Mouse (Mus musculus): ENCODE results near the gene Ctu2. TPM values are rescaled to one million over a fixed set of nuclear protein-coding genes. Genes with fewer than 3 reads are reported as not detected.

Ctu2 gene
- polyA plus RNA-seq (2015; fragmentation: Nextera tagmentation; extraction: Ambion mirVana), result 20.0 and 26.5 TPM in 2 replicates

GRCm38 (mm10) chr8:122475580-122476320 lies at the start of gene Ctu2, which contains the start of gene Rnf166:
TSS of gene Ctu2 (plus strand) at chr8:122476143.
TSS of gene Rnf166 (minus strand) at chr8:122476064.

DNA sequence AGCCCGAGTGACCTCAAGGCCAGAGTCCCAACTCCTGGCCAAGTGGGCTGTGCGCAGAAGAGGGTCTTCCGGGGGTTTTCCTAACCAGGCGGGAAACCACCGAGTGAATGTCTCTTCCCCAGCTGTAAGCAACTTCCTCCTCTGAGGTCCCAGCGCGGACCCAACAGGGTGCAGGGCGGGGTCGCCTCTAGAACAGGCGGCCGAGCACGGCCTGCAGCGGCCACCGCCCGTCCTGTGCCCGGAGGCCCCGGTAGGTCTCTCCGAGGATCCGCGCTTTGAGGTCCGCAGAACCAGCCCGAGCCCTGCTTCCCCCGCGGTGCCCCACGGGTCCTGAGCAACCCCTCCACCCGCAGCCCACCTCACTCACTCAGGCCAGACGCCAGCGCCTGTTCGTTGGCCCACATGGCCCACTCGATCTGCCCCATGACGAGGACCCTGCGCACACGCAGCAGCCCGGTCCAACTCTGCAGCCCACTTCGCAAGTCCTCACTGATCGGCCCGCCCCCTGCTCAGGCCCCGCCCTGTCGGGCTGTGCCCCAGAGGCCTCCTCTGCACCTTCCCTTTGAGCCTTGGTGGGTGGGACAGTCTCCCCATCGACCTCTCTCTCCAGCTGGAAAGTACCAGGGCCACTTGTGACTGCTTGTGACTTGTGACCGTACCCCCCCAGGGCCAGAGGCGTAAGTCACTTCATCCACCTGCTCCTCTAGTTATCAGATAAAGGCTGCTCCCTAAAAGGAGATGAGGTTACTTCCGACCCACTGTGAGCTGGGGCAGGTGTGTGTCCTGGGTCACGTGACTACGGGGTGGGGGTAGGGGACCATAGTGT lies 43.3 kb upstream of the Ctu2 start, which contains the start of gene Cyba:
Cyba (minus strand) TSS at position 488 of the 826 bp plus-strand sequence.

DNA sequence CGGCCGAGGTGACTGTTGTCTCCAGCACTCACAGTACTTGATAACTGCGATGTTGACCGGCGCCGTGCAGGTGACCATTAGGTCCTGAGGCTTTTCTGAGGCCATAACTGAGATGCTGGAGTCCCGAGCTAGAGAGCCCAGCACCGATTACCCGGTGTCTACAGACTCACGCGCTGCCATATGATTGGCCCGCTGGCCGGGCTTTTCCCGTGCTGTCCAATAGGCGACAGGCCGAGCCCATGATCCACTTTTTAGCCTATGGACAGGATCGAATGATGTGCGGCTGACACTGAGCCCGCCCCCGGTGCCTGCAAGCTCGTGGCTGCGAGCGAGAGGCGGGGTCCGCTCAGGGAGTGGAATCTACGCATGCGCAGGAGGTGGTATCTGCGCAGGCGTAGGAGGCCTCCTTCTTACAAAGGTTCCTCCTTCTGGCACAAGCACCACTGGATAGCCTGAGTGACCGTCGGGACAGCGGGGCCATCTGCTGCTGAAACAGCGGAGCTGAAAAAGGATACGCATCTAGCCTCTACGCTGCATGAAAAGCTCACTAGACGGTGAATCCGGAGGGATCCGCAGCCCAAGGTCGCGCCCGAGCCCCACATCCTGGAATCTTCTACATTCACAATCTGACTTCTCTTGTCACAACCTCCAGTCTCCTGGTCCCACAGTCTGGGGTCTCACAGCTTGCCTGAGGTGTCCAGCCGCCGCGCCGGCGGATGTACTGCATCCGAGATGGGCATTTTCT lies 32.5 kb upstream of the Ctu2 start, which contains the start of gene Mvd:
Mvd (minus strand) TSS at position 161 of the 745 bp plus-strand sequence.

DNA sequence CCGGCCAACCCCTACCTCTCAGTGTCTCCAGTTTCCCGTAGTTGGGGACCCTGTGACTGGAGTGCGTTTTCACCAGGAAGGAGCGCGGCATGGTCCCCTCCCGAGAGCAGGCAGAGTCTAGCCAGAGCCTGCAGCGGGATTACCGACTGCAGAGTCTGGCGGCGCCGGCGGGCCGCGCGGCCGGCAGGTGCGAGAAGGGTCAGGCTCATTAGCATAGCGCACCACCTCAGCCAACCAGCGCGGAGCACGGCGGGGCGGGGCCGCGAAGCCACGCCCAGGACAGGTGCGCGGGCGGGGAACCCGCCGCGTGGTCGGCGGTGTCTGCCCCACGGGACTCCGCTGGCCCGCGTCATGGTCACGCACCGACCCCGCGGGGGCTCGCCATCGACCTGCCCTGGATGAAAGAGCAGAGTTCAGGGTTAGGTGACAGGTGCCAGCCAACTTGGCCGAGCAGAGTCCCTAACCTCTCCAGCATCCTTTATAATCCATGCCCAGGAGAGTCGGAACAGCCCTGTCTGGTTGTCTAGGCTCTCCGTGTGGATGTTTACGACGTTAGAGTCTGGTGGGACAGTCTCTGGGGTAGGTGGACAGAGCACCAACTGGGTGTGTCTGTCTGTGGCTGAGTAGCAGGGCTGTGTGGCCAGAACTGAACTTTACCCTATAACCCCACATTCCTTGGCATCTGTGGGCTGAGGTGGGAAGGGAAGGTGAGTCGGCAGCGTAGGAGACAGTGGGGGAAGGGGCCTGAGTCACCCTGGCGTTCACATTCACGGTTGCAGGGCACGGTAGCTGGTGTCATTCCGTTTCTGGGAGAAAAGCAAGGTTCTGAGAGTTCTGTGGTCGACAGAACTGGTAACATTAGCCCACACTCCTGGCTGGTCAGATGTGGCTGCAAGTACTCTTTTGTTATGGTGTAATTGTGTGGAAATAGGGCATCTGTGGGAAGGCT lies 15.1 kb upstream of the Ctu2 start, which contains the start of gene Snai3:
Snai3 (minus strand) TSS at position 210 of the 949 bp plus-strand sequence.

Other genes with a start within 250 kb of the Ctu2 start
- gene Zfpm1, start 194.0 kb upstream of the Ctu2 start, polyA plus RNA-seq (2015; fragmentation: Nextera tagmentation; extraction: Ambion mirVana), result 15.4 and 15.7 TPM in 2 replicates
- gene Trhr2, start 115.4 kb upstream of the Ctu2 start, polyA plus RNA-seq (2015; fragmentation: Nextera tagmentation; extraction: Ambion mirVana), result not detected in 2 replicates
- gene Zc3h18, start 99.5 kb upstream of the Ctu2 start, polyA plus RNA-seq (2015; fragmentation: Nextera tagmentation; extraction: Ambion mirVana), result 23.8 and 23.9 TPM in 2 replicates
- not detected in 2 replicates for gene Il17c, start 54.1 kb upstream of the Ctu2 start, polyA plus RNA-seq (2015; fragmentation: Nextera tagmentation; extraction: Ambion mirVana)
- 305 and 420 TPM in 2 replicates for gene Cyba, start 43.2 kb upstream of the Ctu2 start, polyA plus RNA-seq (2015; fragmentation: Nextera tagmentation; extraction: Ambion mirVana)
- 4.5 and 5.4 TPM in 2 replicates for gene Mvd, start 32.7 kb upstream of the Ctu2 start, polyA plus RNA-seq (2015; fragmentation: Nextera tagmentation; extraction: Ambion mirVana)
- gene Snai3, start 15.4 kb upstream of the Ctu2 start, polyA plus RNA-seq (2015; fragmentation: Nextera tagmentation; extraction: Ambion mirVana), result 0.18 and 0.22 TPM in 2 replicates
- gene Rnf166, start 79 bp upstream of the Ctu2 start, polyA plus RNA-seq (2015; fragmentation: Nextera tagmentation; extraction: Ambion mirVana), result 26.7 and 35.5 TPM in 2 replicates
- gene Piezo1, start 75.2 kb downstream of the Ctu2 start, polyA plus RNA-seq (2015; fragmentation: Nextera tagmentation; extraction: Ambion mirVana), result 18.7 and 19.2 TPM in 2 replicates
- 60.0 and 74.7 TPM in 2 replicates for gene Cdt1, start 91.9 kb downstream of the Ctu2 start, polyA plus RNA-seq (2015; fragmentation: Nextera tagmentation; extraction: Ambion mirVana)
- 244 and 262 TPM in 2 replicates for gene Aprt, start 100.8 kb downstream of the Ctu2 start, polyA plus RNA-seq (2015; fragmentation: Nextera tagmentation; extraction: Ambion mirVana)
- 7.5 and 10.0 TPM in 2 replicates for gene Galns, start 135.3 kb downstream of the Ctu2 start, polyA plus RNA-seq (2015; fragmentation: Nextera tagmentation; extraction: Ambion mirVana)
- gene Trappc2l, start 135.5 kb downstream of the Ctu2 start, polyA plus RNA-seq (2015; fragmentation: Nextera tagmentation; extraction: Ambion mirVana), result 30.1 and 37.3 TPM in 2 replicates
- gene Pabpn1l, start 146.6 kb downstream of the Ctu2 start, polyA plus RNA-seq (2015; fragmentation: Nextera tagmentation; extraction: Ambion mirVana), result not detected in 2 replicates
- 7.4 and 8.1 TPM in 2 replicates for gene Cbfa2t3, start 223.0 kb downstream of the Ctu2 start, polyA plus RNA-seq (2015; fragmentation: Nextera tagmentation; extraction: Ambion mirVana)